Mouse (Mus musculus) lung, embryonic 16.5 days (tissue): ENCODE measurements around the gene Lysmd3. TPM values are rescaled to one million over a fixed set of nuclear protein-coding genes. Genes with fewer than 3 reads are reported as not detected.
A peak's percentile ranks its signal among the peaks of the same experiment; 100 is the strongest.
"Not testable (repeated sequence)": the region's sequence is repeated elsewhere in the genome, so short reads cannot be mapped to it uniquely, and the experiment has no call there.

ENCODE experiments used
- ATAC-seq: fragments of 200-750 bp; cut with Nextera tagmentation; 2 replicates; pipeline ENCODE4 v1.8.0; 2017; ENCODE audit warnings: low read depth, mild to moderate bottlenecking, moderate library complexity
- H3K27ac ChIP-seq: fragments of 300-500 bp; sonication (generic); 2 replicates; pipeline ENCODE4 v1.5.1; 2014; ENCODE audit warnings: mild to moderate bottlenecking, control low read depth, low read length
- H3K27me3 ChIP-seq: fragments of 300-500 bp; sonication (generic); 2 replicates; pipeline ENCODE4 v1.6.1; 2014; ENCODE audit warnings: low read depth, low read length, mixed read lengths; ENCODE audit not compliant: control insufficient read depth, insufficient read depth
- H3K36me3 ChIP-seq: fragments of 300-500 bp; sonication (generic); 2 replicates; pipeline ENCODE4 v1.6.1; 2014; ENCODE audit warnings: low read length; ENCODE audit not compliant: control insufficient read depth, insufficient read depth
- H3K4me1 ChIP-seq: fragments of 300-500 bp; sonication (generic); replicated peaks from 2 replicates; pipeline ENCODE4 v1.6.1; 2014; ENCODE audit warnings: low read length, mixed read lengths; ENCODE audit not compliant: control insufficient read depth, insufficient read depth
- H3K4me2 ChIP-seq: fragments of 300-500 bp; sonication (generic); 2 replicates; pipeline ENCODE4 v1.6.1; 2014; ENCODE audit warnings: low read depth, low read length, control low read depth
- H3K4me3 ChIP-seq: fragments of 300-500 bp; sonication (generic); 2 replicates; pipeline ENCODE4 v1.5.1; 2014; ENCODE audit warnings: mild to moderate bottlenecking, low read length, control low read depth
- H3K9ac ChIP-seq: fragments of 300-500 bp; sonication (generic); 2 replicates; pipeline ENCODE4 v1.6.1; 2014; ENCODE audit warnings: low read length, control low read depth
- H3K9me3 ChIP-seq: fragments of 300-500 bp; sonication (generic); 2 replicates; pipeline ENCODE4 v1.6.1; 2016; ENCODE audit warnings: low read length; ENCODE audit not compliant: control insufficient read depth
- WGBS: fragments of 180-500 bp; shearing (Covaris S2); extraction: QIAGEN DNeasy Blood & Tissue Kit; methylation state at CpG from one replicate; pipeline ENCODE4 v1.1.7; 2014; 5-methylcytosine and 5-hydroxymethylcytosine counted together
- polyA plus RNA-seq: library from polyadenylated mRNA; unstranded; fragments of >200 nt; fragmentation: Nextera tagmentation; extraction: Ambion mirVana; gene quantifications from 2 replicates; pipeline ENCODE4 v1.2.1, GENCODE M21; 2015

The Lysmd3 gene
- 22.1 and 27.6 TPM in 2 replicates for polyA plus RNA-seq

DNA sequence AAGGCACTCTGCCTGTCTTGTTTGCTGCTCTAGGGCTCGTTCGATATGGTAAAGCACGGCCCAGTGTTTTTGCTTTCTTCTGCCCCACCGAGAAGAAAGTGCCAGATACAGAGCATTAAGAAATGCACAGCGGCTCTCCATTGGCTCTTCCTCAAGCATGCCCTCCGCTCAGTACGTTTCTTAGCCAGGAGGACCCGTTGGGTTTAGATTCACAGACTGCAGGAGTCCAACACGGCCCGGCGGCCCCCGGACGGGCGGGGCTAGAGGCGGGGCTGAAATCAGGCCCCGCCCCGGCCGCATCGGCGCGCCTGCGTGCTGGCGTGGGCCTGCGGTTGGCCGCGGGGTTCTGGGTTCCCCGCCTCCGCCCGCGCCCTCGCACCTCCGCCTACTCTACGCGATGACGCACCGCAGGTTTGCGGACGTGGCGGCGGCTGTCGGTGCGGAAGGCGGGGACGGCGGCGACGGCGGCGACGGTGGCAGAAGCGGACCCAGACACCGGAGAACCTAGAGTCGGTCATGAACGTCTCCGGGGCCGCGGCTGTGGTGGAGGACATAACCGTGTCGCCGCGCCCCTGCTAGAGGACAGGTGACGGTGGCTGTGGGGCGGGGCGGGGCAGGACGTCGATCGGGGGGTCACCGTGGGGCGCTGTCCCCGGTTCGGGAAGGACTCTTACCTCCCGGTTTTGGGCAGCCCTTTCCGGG is at the start of gene Lysmd3:
Lysmd3 (plus strand) TSS at position 313 of the 702 bp plus-strand sequence.
- Histone ChIP-seq H3K4me1 (peaks cover 10% of the 10 kb centered on the region), H3K9me3 (no peaks in the 10 kb centered on the region), H3K4me3 (peak within 1 kb of the TSS; percentile 89), H3K27me3 (no peaks in the 10 kb centered on the region), H3K27ac (peak within 1 kb of the TSS; percentile 90), H3K9ac (peak within 1 kb of the TSS; percentile 90), H3K4me2 (peak within 1 kb of the TSS; percentile 80), H3K36me3 (no peaks in the 10 kb centered on the region)
- under 1% methylated on average over 73 of the region's 73 CpGs for WGBS
- ATAC-seq: peak; percentile 100

DNA sequence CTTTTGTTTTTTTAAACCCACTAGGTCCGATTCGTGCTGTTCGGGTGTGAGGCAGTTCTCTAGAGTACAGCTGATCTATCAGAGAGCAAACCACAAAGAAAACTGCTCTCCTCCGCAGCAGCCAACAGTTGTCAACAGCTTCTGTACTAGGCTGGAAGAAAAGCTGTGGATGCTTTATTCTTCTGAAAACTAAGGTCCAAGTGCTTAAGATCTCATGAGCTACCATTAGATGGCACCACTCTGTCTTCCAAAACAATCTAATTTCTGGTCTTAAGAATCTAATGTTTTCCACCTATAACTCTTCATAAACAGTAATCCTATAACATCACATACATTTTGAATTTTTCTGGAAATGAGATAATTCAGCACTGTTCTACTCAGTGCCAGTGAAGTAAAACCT is 47.1 kb upstream of the Lysmd3 start:
- H3K9ac ChIP-seq: no peak overlapping the region
- 78% methylated on average over 4 of the region's 4 CpGs for WGBS
- no peak for ATAC-seq
- H3K27ac ChIP-seq: no peak overlapping the region
- H3K4me1 ChIP-seq: no peaks in the 10 kb centered on the region
- H3K4me2 ChIP-seq: no peak overlapping the region
- no peak overlapping the region for H3K4me3 ChIP-seq
- H3K36me3 ChIP-seq: no peaks in the 10 kb centered on the region
- no peaks in the 10 kb centered on the region for H3K27me3 ChIP-seq
- H3K9me3 ChIP-seq: no peaks in the 10 kb centered on the region

DNA sequence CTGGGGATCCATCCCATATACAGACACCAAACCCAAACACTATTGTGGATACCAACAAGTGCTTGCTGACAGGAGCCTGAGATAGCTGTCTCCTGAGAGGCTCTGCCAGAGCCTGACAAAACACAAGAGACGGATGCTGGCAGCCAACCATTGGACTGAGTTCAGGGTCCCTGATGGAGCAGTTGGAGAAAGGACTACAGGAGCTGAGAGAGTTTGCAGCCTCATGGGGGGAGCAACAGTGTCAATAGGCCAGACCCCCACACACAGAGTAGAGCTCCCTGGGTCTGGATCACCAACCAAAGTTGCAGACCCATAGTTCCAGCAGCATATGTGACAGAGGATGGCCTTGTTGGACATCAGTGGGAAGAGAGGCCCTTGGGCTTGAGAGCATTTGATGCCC is 29.6 kb upstream of the Lysmd3 start:
- ATAC-seq, H3K9ac ChIP-seq, H3K4me2 ChIP-seq, H3K9me3 ChIP-seq, H3K4me3 ChIP-seq, H3K36me3 ChIP-seq, H3K4me1 ChIP-seq, H3K27ac ChIP-seq, H3K27me3 ChIP-seq: not testable (repeated sequence)
- 70% methylated on average over 1 of the region's 1 CpGs for WGBS

DNA sequence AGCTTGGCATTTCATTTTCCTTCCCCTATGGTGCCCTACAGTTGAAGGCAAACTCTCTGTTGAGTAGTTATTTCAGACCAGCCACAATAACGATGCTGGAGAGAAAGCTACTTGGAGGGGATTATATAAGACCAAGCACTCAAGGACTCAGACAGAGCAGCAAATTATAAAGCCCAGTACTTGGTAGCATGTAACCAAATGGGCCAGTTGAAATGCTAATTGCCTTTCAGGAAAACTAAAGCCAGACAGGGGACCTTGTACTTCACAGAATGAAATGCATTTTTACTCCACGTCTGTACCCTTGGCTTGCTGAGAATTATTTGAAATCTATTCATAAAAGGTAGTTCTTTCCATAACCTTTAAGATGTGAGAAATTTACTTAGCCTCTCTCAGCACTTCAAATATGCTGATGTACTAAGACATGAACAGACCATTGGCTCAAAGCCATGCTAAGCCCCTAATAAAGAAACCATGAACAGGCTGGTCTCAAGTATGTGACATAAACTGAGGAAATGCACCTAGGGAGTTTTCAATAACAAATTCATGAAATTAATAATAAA is 28.8 kb upstream of the Lysmd3 start:
- Histone ChIP-seq H3K36me3 (no peaks in the 10 kb centered on the region), H3K27ac (no peak overlapping the region), H3K9me3 (no peaks in the 10 kb centered on the region), H3K9ac (no peak overlapping the region), H3K27me3 (peaks cover 14% of the 10 kb centered on the region), H3K4me3 (no peak overlapping the region), H3K4me2 (no peak overlapping the region), H3K4me1 (0 out of 2 replicates have a peak, but pooled peaks cover 2% of the 10 kb centered on the region)
- no peak for ATAC-seq
- WGBS: 51% methylated on average over 2 of the region's 2 CpGs

DNA sequence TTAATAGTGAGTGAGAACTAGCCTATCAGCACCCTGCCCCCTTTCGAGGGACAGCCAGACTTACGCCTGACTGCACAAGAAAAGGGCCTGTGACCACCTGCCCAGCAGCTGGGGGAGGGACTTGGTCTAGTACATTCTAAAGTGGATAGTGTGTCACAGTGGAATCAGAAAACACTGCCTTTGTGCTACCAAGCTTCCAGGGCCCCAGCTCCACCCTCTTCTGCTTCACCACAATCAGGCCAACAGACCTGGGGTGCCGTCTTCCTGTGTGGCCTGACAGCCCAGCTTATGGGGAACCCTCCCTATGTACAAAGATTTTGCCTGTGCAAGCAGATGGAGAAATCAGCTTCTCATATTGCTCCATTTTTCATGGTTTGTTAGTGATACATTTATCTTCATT is 28.1 kb upstream of the Lysmd3 start:
- no peak overlapping the region for H3K4me2 ChIP-seq
- H3K4me3 ChIP-seq: no peak overlapping the region
- peaks cover 16% of the 10 kb centered on the region for H3K27me3 ChIP-seq
- 66% methylated on average over 3 of the region's 3 CpGs for WGBS
- no peaks in the 10 kb centered on the region for H3K36me3 ChIP-seq
- no peak for ATAC-seq
- 0 out of 2 replicates have a peak, but pooled peaks cover 2% of the 10 kb centered on the region for H3K4me1 ChIP-seq
- no peak overlapping the region for H3K27ac ChIP-seq
- H3K9ac ChIP-seq: no peak overlapping the region
- no peaks in the 10 kb centered on the region for H3K9me3 ChIP-seq

DNA sequence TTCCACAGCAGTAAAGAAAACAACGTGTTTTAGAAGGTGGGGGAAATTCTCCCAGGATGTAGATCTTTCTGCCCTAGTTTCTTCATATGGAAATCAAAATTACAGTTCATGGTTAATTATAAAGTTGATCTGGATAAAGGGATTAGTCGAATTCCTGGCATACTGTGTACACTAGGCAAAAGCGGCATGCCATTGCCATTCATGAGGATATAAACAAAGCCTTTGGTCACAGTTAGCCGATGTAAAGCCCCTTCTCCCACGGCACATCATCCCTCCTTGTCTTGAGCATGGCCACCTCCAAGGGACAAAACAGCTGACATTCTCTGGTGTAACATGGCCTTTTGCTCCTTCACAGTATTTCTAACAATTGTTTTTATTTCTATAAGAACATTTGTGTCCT is 26.9 kb upstream of the Lysmd3 start:
- H3K4me3 ChIP-seq: no peak overlapping the region
- 65% methylated on average over 5 of the region's 5 CpGs for WGBS
- H3K27me3 ChIP-seq: peaks cover 20% of the 10 kb centered on the region
- ATAC-seq: no peak
- 0 out of 2 replicates have a peak, but pooled peaks cover 2% of the 10 kb centered on the region for H3K4me1 ChIP-seq
- H3K9me3 ChIP-seq: no peaks in the 10 kb centered on the region
- H3K4me2 ChIP-seq: no peak overlapping the region
- H3K9ac ChIP-seq: no peak overlapping the region
- H3K36me3 ChIP-seq: no peaks in the 10 kb centered on the region
- H3K27ac ChIP-seq: no peak overlapping the region

DNA sequence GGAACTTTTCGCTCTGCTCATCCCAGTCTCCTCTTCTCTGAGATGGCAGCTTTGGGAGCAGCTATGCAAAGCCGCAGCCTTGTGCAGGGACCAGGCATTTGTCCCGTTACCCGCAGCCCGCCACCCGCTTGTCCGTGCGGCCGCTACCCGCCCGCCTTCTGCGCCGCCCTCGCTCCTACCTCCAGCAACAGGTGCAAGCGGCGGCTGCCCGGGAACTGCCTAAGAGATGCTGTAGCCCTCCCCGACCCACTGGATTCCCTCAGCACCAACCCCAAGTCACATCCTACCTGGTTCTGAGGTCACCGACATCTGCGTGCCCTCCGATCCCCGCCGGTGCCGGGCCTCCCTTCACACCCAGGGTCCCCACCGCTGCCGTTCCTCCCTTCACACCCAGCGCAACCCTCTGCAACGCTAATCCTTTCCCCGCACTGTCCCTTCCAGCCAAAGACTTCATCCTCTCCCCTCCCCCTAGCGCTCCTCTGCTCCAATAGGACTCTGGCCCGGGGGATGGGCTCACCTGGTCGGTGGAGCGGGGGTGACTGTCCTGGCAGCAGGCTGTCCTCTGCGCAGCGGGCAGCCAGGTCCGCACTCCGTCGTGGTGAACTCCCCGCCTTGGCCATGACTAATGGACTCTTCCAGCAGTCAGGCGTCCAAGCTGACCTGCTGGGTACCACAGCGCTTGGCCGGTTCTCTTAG is 24.6 kb upstream of the Lysmd3 start, which contains the start of gene Adgrv1:
Adgrv1 (minus strand) TSS at position 435 of the 696 bp plus-strand sequence.
- under 1% methylated on average over 41 of the region's 42 CpGs for WGBS
- Histone ChIP-seq H3K4me3 (peak within 1 kb of the TSS; percentile 45), H3K9me3 (no peaks in the 10 kb centered on the region), H3K4me1 (0 out of 2 replicates have a peak, but pooled peaks cover 2% of the 10 kb centered on the region), H3K36me3 (no peaks in the 10 kb centered on the region), H3K27ac (no peak within 1 kb of the TSS), H3K27me3 (peaks cover 20% of the 10 kb centered on the region), H3K4me2 (peak within 1 kb of the TSS; percentile 61), H3K9ac (no peak within 1 kb of the TSS; the same call in none of the 2 replicates)
- peak; percentile 99 for ATAC-seq

DNA sequence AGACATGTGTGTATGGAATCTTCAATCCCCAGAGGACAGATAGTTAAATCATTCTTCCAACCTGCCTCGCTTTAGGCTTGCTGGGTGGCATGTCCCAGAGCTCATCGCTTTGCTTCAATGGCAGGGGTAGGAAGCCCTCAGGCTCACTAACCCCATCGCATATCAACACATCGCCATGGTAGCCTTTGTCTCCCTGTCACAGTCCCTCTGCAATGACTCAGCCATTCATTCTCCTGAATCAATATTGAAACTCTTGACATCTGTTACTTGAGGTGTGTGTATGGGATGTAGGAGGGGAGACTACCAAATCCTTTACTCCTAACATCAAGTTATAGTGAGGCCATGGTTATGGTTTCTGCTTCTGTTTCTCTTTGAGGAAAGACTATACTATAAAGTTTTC is 17.8 kb upstream of the Lysmd3 start:
- H3K27ac ChIP-seq: no peak overlapping the region
- 0 out of 2 replicates have a peak, but pooled peaks cover 2% of the 10 kb centered on the region for H3K27me3 ChIP-seq
- H3K4me1 ChIP-seq: peaks cover 5% of the 10 kb centered on the region; the same call in 1 of the 2 replicates
- no peak overlapping the region for H3K4me2 ChIP-seq
- 49% methylated on average over 4 of the region's 4 CpGs for WGBS
- no peaks in the 10 kb centered on the region for H3K9me3 ChIP-seq
- H3K9ac ChIP-seq: no peak overlapping the region
- no peak overlapping the region for H3K4me3 ChIP-seq
- ATAC-seq: no peak
- H3K36me3 ChIP-seq: no peaks in the 10 kb centered on the region

DNA sequence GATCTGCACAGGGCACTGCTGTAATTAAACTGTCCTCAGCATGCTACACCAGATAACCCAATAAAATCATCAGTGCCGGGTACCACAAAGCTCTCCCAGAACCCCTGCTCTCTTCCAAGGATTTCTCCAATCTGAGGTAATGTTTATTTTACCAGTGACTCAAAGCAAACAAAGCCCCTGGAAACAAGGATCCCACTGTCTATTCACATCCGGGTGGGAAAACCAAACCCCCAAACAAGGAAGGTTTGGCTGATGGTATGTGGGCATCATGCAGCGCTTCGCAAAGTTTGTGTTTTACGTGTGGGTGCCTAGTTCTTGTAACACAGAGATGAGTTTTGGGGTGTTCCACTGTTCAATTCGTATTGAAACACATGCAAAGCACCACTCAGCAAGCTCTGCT is 16.6 kb upstream of the Lysmd3 start:
- Histone ChIP-seq H3K36me3 (no peaks in the 10 kb centered on the region), H3K9me3 (no peaks in the 10 kb centered on the region), H3K4me2 (peak overlapping the region; percentile 50; the same call in 1 of the 2 replicates), H3K27ac (no peak overlapping the region), H3K27me3 (no peaks in the 10 kb centered on the region), H3K4me1 (peaks cover 5% of the 10 kb centered on the region; the same call in 1 of the 2 replicates), H3K9ac (no peak overlapping the region), H3K4me3 (no peak overlapping the region)
- no peak for ATAC-seq
- WGBS: 22% methylated on average over 6 of the region's 6 CpGs
